Mouse (Mus musculus) heart, embryonic 14.5 days (tissue): ENCODE measurements around the gene Cdc40. TPM values are rescaled to one million over a fixed set of nuclear protein-coding genes. Genes with fewer than 3 reads are reported as not detected.

ENCODE experiments used
- ATAC-seq: fragments of 200-750 bp; cut with Nextera tagmentation; 2 replicates; pipeline ENCODE4 v1.8.0; 2017; ENCODE audit warnings: low read depth, moderate TSS enrichment; ENCODE audit not compliant: insufficient number of reproducible peaks, insufficient read depth, low FRiP score
- H3K27ac ChIP-seq, 2 experiments: fragments of 200-500 bp in 1 of 2; fragments of 300-500 bp in 1 of 2; sonication (generic) in 1 of 2; replicated peaks in 1 of 2; 2 replicates each; pipeline ENCODE4 v1.5.1; 2012 to 2014; ENCODE audit warnings: low read depth in 2 of 2, low read length in 2 of 2, control low read depth in 1 of 2, mild to moderate bottlenecking in 1 of 2, mixed read lengths in 1 of 2; ENCODE audit not compliant: control insufficient read depth in 1 of 2, insufficient read depth in 1 of 2
- H3K27me3 ChIP-seq: fragments of 300-500 bp; sonication (generic); 2 replicates; pipeline ENCODE4 v1.6.1; 2014; ENCODE audit warnings: mild to moderate bottlenecking, low read length, control low read depth; ENCODE audit not compliant: control insufficient read depth, insufficient read depth
- H3K36me3 ChIP-seq: fragments of 300-500 bp; sonication (generic); 2 replicates; pipeline ENCODE4 v1.6.1; 2014; ENCODE audit warnings: mild to moderate bottlenecking, control low read depth, low read length, mixed read lengths; ENCODE audit not compliant: control insufficient read depth, insufficient read depth
- H3K4me1 ChIP-seq, 2 experiments: fragments of 200-500 bp in 1 of 2; fragments of 300-500 bp in 1 of 2; sonication (generic) in 1 of 2; 2 replicates each; pipeline ENCODE4 v1.6.1; 2012 to 2014; ENCODE audit warnings: low read length in 2 of 2, control low read depth in 1 of 2, mixed read lengths in 1 of 2; ENCODE audit not compliant: control insufficient read depth in 2 of 2, insufficient read depth in 2 of 2
- H3K4me2 ChIP-seq: fragments of 300-500 bp; sonication (generic); 2 replicates; pipeline ENCODE4 v1.6.1; 2014; ENCODE audit warnings: mild to moderate bottlenecking, low read length
- H3K4me3 ChIP-seq, 2 experiments: fragments of 200-500 bp in 1 of 2; fragments of 300-500 bp in 1 of 2; sonication (generic) in 1 of 2; 2 replicates each; pipeline ENCODE4 v1.5.1; 2012 to 2014; ENCODE audit warnings: low read length in 2 of 2, mild to moderate bottlenecking in 2 of 2, control low read depth in 1 of 2, low read depth in 1 of 2, moderate library complexity in 1 of 2; ENCODE audit not compliant: control insufficient read depth in 1 of 2, insufficient read depth in 1 of 2
- H3K9ac ChIP-seq: fragments of 300-500 bp; sonication (generic); 2 replicates; pipeline ENCODE4 v1.6.1; 2014; ENCODE audit warnings: mild to moderate bottlenecking, low read length
- H3K9me3 ChIP-seq: fragments of 300-500 bp; sonication (generic); 2 replicates; pipeline ENCODE4 v1.6.1; 2016; ENCODE audit warnings: low read length, control low read depth; ENCODE audit not compliant: control insufficient read depth
- WGBS: fragments of 180-500 bp; shearing (Covaris S2); extraction: QIAGEN DNeasy Blood & Tissue Kit; methylation state at CpG from one replicate; pipeline ENCODE4 v1.1.7; 2014; 5-methylcytosine and 5-hydroxymethylcytosine counted together
- polyA plus RNA-seq: library from polyadenylated mRNA; unstranded; fragments of >200 nt; fragmentation: Nextera tagmentation; extraction: Ambion mirVana; gene quantifications from 2 replicates; pipeline ENCODE4 v1.2.1, GENCODE M21; 2014

Gene Cdc40
- polyA plus RNA-seq, 1 experiment from 2014 or later = 21.8 TPM

GRCm38 (mm10) chr10:40883644-40884278 lies 650 bp upstream of the Cdc40 start:
- Histone ChIP-seq H3K9me3 (no peaks in the 10 kb centered on the region), H3K27ac (peak overlapping the region; percentile 88 to 90), H3K36me3 (peaks cover 4% of the 10 kb centered on the region; the same call in 1 of the 2 replicates), H3K27me3 (no peaks in the 10 kb centered on the region), H3K4me1 (peaks cover 8 to 29% of the 10 kb centered on the region in 2 experiments), H3K4me3 (peak overlapping the region; percentile 72 to 88), H3K9ac (peak overlapping the region; percentile 81), H3K4me2 (peak overlapping the region; percentile 93)
- under 1% methylated on average over 78 of the region's 87 CpGs for WGBS
- peak; percentile 88 for ATAC-seq

GRCm38 (mm10) chr10:40882333-40882732 lies 778 bp downstream of the Cdc40 start:
- 14% methylated on average over 9 of the region's 9 CpGs for whole genome bisulfite sequencing
- Histone ChIP-seq H3K36me3 (peaks cover 4% of the 10 kb centered on the region; the same call in 1 of the 2 replicates), H3K4me1 (peaks cover 8 to 37% of the 10 kb centered on the region in 2 experiments), H3K4me2 (peak overlapping the region; percentile 93), H3K9me3 (no peaks in the 10 kb centered on the region), H3K4me3 (peak overlapping the region; percentile 72 to 88), H3K9ac (peak overlapping the region; percentile 83), H3K27me3 (no peaks in the 10 kb centered on the region), H3K27ac (peak overlapping the region; percentile 60 to 81)
- ATAC-seq = no peak

GRCm38 (mm10) chr10:40881236-40881635 lies 1.9 kb downstream of the Cdc40 start:
- Histone ChIP-seq H3K9me3 (no peaks in the 10 kb centered on the region), H3K4me2 (peak overlapping the region; percentile 93), H3K4me3 (peak overlapping the region in 1 of 2 experiments; percentile 72; a peak in 2 of 4 replicates), H3K9ac (0 out of 2 replicates have a peak overlapping the region, but pooled peaks have one; percentile 38), H3K27me3 (no peaks in the 10 kb centered on the region), H3K4me1 (peaks cover 8 to 37% of the 10 kb centered on the region in 2 experiments), H3K27ac (peak overlapping the region; percentile 53 to 58; a peak in 3 of 4 replicates), H3K36me3 (peaks cover 4% of the 10 kb centered on the region; the same call in 1 of the 2 replicates)
- 49% methylated on average over 3 of the region's 3 CpGs for WGBS
- no peak for ATAC-seq

GRCm38 (mm10) chr10:40879969-40880368 lies 3.1 kb downstream of the Cdc40 start:
- H3K4me3 ChIP-seq = no peak overlapping the region
- 57% methylated on average over 9 of the region's 9 CpGs for WGBS
- ATAC-seq = no peak
- H3K27ac ChIP-seq = no peak overlapping the region
- H3K36me3 ChIP-seq = peaks cover 4% of the 10 kb centered on the region; the same call in 1 of the 2 replicates
- H3K4me1 ChIP-seq = peaks cover 9 to 37% of the 10 kb centered on the region in 2 experiments
- no peaks in the 10 kb centered on the region for H3K27me3 ChIP-seq
- no peak overlapping the region for H3K4me2 ChIP-seq
- H3K9me3 ChIP-seq = no peaks in the 10 kb centered on the region
- no peak overlapping the region for H3K9ac ChIP-seq

- no peak overlapping the region for H3K9ac ChIP-seq
- H3K9me3 ChIP-seq = no peaks in the 10 kb centered on the region
- 55% methylated on average over 3 of the region's 3 CpGs for WGBS
- H3K27ac ChIP-seq = no peak overlapping the region
- no peak overlapping the region for H3K4me3 ChIP-seq
- H3K4me2 ChIP-seq = no peak overlapping the region
- ATAC-seq = no peak
- no peaks in the 10 kb centered on the region for H3K27me3 ChIP-seq
- peaks cover 9 to 37% of the 10 kb centered on the region in 2 experiments for H3K4me1 ChIP-seq
- H3K36me3 ChIP-seq = peaks cover 7% of the 10 kb centered on the region; the same call in 1 of the 2 replicates
Measured at GRCm38 (mm10) chr10:40878246-40878645, 4.9 kb downstream of the Cdc40 start.

- Histone ChIP-seq H3K9ac (no peak overlapping the region), H3K4me3 (no peak overlapping the region)
Measured at GRCm38 (mm10) chr10:40872052-40872451, 11.1 kb downstream of the Cdc40 start.

GRCm38 (mm10) chr10:40871301-40871700 lies 11.8 kb downstream of the Cdc40 start:
- H3K4me3 ChIP-seq = no peak overlapping the region
- H3K9me3 ChIP-seq = no peaks in the 10 kb centered on the region
- 84% methylated on average over 2 of the region's 2 CpGs for WGBS
- no peaks in the 10 kb centered on the region for H3K27me3 ChIP-seq
- no peak for ATAC-seq
- peaks cover 8 to 11% of the 10 kb centered on the region in 2 experiments; a peak in 3 of 4 replicates for H3K4me1 ChIP-seq
- H3K4me2 ChIP-seq = no peak overlapping the region
- peaks cover 10% of the 10 kb centered on the region; the same call in 1 of the 2 replicates for H3K36me3 ChIP-seq
- no peak overlapping the region for H3K9ac ChIP-seq
- H3K27ac ChIP-seq = no peak overlapping the region

More at GRCm38 (mm10) chr10:40872052-40872451, 11.1 kb downstream of the Cdc40 start:
- H3K9me3 ChIP-seq = no peaks in the 10 kb centered on the region
- ATAC-seq = no peak
- H3K27me3 ChIP-seq = no peaks in the 10 kb centered on the region
- H3K4me1 ChIP-seq = peaks cover 8 to 11% of the 10 kb centered on the region in 2 experiments; a peak in 3 of 4 replicates
- H3K4me2 ChIP-seq = no peak overlapping the region
- 59% methylated on average over 2 of the region's 2 CpGs for WGBS
- H3K36me3 ChIP-seq = peaks cover 9% of the 10 kb centered on the region; the same call in 1 of the 2 replicates
- H3K27ac ChIP-seq = no peak overlapping the region
